Mouse (Mus musculus) intestine, embryonic 14.5 days (tissue): ENCODE measurements at regions not wholly inside any gene's neighbourhood (a gene's known extent, or its start where the extent isn't known, plus 50 kb on each side); places are given as distances from the start of the nearest gene placed in this dataset.
A peak's percentile ranks its signal among the peaks of the same experiment; 100 is the strongest.

Experiments used
- ATAC-seq: fragments of 200-750 bp; cut with Nextera tagmentation; replicated peaks from 2 replicates; pipeline ENCODE4 v1.8.0; 2017; ENCODE audit warnings: low read depth, moderate number of reproducible peaks, moderate TSS enrichment, moderate library complexity; ENCODE audit not compliant: low FRiP score, low TSS enrichment
- DNase-seq: peaks from one replicate; pipeline ENCODE4 v3.0.0-alpha.2; 2018; ENCODE audit warnings: low spot score
- H3K27ac ChIP-seq: fragments of 300-500 bp; sonication (generic); 2 replicates; pipeline ENCODE4 v1.5.1; 2014; ENCODE audit warnings: low read depth, mild to moderate bottlenecking, control low read depth
- H3K27me3 ChIP-seq: fragments of 300-500 bp; sonication (generic); replicated peaks from 2 replicates; pipeline ENCODE4 v1.6.1; 2014; ENCODE audit warnings: low read length, control low read depth; ENCODE audit not compliant: control insufficient read depth, insufficient read depth
- H3K36me3 ChIP-seq: fragments of 300-500 bp; sonication (generic); 2 replicates; pipeline ENCODE4 v1.6.1; 2014; ENCODE audit warnings: low read length, control low read depth; ENCODE audit not compliant: control insufficient read depth, insufficient read depth
- H3K4me1 ChIP-seq: fragments of 300-500 bp; sonication (generic); replicated peaks from 2 replicates; pipeline ENCODE4 v1.6.1; 2014; ENCODE audit warnings: low read length, control low read depth, mixed read lengths; ENCODE audit not compliant: control insufficient read depth, insufficient read depth
- H3K4me2 ChIP-seq: fragments of 300-500 bp; sonication (generic); 2 replicates; pipeline ENCODE4 v1.6.1; 2014; ENCODE audit warnings: low read length
- H3K4me3 ChIP-seq: fragments of 300-500 bp; sonication (generic); 2 replicates; pipeline ENCODE4 v1.5.1; 2014; ENCODE audit warnings: low read depth, low read length, control low read depth, mixed read lengths
- H3K9ac ChIP-seq: fragments of 300-500 bp; sonication (generic); 2 replicates; pipeline ENCODE4 v1.6.1; 2014; ENCODE audit warnings: mild to moderate bottlenecking, low read length
- H3K9me3 ChIP-seq: fragments of 300-500 bp; sonication (generic); 2 replicates; pipeline ENCODE4 v1.6.1; 2016; ENCODE audit warnings: low read length, control low read depth; ENCODE audit not compliant: control insufficient read depth
- WGBS: fragments of 180-500 bp; shearing (Covaris S2); extraction: QIAGEN DNeasy Blood & Tissue Kit; methylation state at CpG from one replicate; pipeline ENCODE4 v1.1.7; 2014; 5-methylcytosine and 5-hydroxymethylcytosine counted together

DNA sequence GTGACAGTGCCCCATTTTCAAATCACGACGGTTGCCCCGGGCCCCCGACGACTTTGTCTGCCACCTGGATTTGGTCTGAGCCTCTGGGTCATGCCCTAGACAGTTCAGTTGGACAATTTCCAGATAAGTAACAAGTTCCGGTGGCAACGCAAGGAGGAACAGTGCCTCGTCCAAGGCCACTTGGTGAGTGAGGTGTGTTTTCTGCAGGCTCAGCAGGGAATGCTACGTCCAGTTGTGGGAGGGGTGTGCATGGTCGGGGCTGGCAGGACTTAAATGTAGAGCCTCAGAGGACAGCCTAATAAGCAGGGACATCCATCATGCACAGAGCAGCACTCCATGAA is 78.7 kb upstream of the Prok2 start:
- DNase-seq (peak; percentile 63), ATAC-seq (0 out of 2 replicates have a peak, but pooled peaks have one; percentile 8)
- Histone ChIP-seq H3K4me3 (no peak overlapping the region), H3K4me2 (peak overlapping the region; percentile 38), H3K36me3 (no peaks in the 10 kb centered on the region), H3K9me3 (peaks cover 6% of the 10 kb centered on the region), H3K4me1 (peaks cover 9% of the 10 kb centered on the region; the same call in 1 of the 2 replicates), H3K27me3 (0 out of 2 replicates have a peak, but pooled peaks cover 3% of the 10 kb centered on the region), H3K27ac (no peak overlapping the region), H3K9ac (no peak overlapping the region)
- WGBS = 16% methylated on average over 10 of the region's 10 CpGs

DNA sequence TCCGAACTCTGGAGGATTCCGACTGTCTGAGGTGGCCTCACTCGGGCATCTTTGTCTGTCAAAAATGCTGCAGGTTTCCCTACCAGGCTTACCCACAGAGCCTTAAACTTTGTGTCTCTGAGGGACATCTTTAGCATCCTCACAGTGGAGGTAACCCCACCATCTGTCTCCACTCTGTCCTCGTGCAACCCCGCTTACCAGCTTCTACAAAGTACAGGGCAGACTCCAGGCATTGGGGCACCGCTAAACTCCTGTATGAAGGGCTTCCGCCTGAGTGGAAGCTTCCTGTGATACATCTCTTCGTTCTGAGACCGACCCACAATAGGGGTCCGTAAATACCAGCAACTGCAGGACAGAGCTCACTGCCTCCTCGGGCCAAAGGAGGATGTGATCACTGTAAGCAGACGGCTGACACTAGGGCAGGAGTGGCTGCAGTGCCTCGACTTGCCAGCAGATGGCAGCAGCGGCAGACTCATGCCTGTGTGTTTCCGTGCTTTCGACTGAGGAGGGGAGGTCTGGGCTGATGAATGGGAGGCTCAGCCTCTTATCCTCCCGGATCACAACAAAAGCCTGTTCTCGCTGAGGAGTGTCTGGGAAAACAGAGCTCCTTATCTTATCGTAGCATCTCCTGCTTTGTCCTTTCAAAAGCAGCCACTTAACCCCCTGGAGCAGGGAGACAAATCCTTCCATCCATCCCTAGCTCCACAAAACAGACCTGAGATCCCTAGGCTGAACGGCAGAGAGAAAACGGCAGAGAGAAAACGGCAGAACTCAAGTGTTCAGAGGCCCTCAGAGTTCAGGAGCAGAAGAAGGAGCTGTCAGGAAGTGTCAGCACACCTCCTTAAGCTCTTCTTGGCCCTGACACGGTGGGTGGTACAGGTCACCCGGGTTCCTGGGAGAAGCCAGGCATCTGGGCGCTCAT is 78.1 kb upstream of the Prok2 start:
- H3K27ac ChIP-seq = no peak overlapping the region
- H3K4me3 ChIP-seq = no peak overlapping the region
- H3K27me3 ChIP-seq = peaks cover 3% of the 10 kb centered on the region; the same call in 1 of the 2 replicates
- no peaks in the 10 kb centered on the region for H3K36me3 ChIP-seq
- WGBS = 19% methylated on average over 25 of the region's 25 CpGs
- ATAC-seq (peak; percentile 86), DNase-seq (peak; percentile 99)
- H3K9me3 ChIP-seq = peaks cover 6% of the 10 kb centered on the region
- H3K4me1 ChIP-seq = peaks cover 9% of the 10 kb centered on the region; the same call in 1 of the 2 replicates
- H3K9ac ChIP-seq = no peak overlapping the region
- peak overlapping the region; percentile 38 for H3K4me2 ChIP-seq

- no peak for DNase-seq
- no peak for ATAC-seq
Observed at GRCm38 (mm10) chr6:99800919-99801318, 74.7 kb upstream of the Prok2 start.

DNA sequence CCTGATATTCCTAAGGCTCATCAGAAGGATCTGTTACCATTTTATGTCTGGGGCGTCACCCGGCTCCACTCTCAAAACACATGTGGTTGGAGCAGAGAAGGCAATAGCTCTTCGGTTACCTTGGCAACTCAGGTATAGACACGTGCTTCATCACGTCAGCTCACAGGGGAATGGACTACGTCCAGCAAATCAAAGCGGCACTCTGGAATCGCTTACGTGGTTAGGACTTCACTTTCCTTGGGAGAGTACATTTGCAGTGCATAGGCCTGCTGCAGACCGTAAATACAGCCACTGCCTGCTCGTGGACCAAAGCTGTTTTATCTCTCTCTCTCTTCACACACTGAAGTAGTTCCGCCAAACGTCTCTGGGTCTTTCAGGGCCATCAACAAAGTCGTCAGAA is 74.1 kb upstream of the Prok2 start:
- no peak overlapping the region for H3K4me2 ChIP-seq

More at GRCm38 (mm10) chr6:99800919-99801318, 74.7 kb upstream of the Prok2 start:
- no peaks in the 10 kb centered on the region for H3K36me3 ChIP-seq
- no peak overlapping the region for H3K4me3 ChIP-seq
- H3K4me1 ChIP-seq = peaks cover 9% of the 10 kb centered on the region; the same call in 1 of the 2 replicates
- H3K9ac ChIP-seq = no peak overlapping the region
- no peaks in the 10 kb centered on the region for H3K9me3 ChIP-seq
- H3K4me2 ChIP-seq = no peak overlapping the region
- 74% methylated on average over 6 of the region's 6 CpGs for WGBS
- no peak overlapping the region for H3K27ac ChIP-seq
- H3K27me3 ChIP-seq = peaks cover 3% of the 10 kb centered on the region; the same call in 1 of the 2 replicates

GRCm38 (mm10) chr6:99796390-99796789 is 70.2 kb upstream of the Prok2 start:
- ATAC-seq (no peak), DNase-seq (no peak)
- no peak overlapping the region for H3K4me2 ChIP-seq
- no peak overlapping the region for H3K27ac ChIP-seq
- WGBS = 92% methylated on average over 12 of the region's 12 CpGs
- no peaks in the 10 kb centered on the region; the same call in 1 of the 2 replicates for H3K27me3 ChIP-seq
- peaks cover 4% of the 10 kb centered on the region; the same call in 1 of the 2 replicates for H3K4me1 ChIP-seq
- H3K9ac ChIP-seq = no peak overlapping the region
- no peaks in the 10 kb centered on the region for H3K9me3 ChIP-seq
- no peak overlapping the region for H3K4me3 ChIP-seq
- H3K36me3 ChIP-seq = no peaks in the 10 kb centered on the region

More for the DNA sequence above, 74.1 kb upstream of the Prok2 start:
- WGBS = 30% methylated on average over 14 of the region's 14 CpGs
- Histone ChIP-seq H3K4me3 (no peak overlapping the region), H3K27ac (no peak overlapping the region), H3K9ac (no peak overlapping the region), H3K4me1 (peaks cover 9% of the 10 kb centered on the region; the same call in 1 of the 2 replicates), H3K36me3 (no peaks in the 10 kb centered on the region), H3K9me3 (no peaks in the 10 kb centered on the region), H3K27me3 (peaks cover 3% of the 10 kb centered on the region; the same call in 1 of the 2 replicates)
- DNase-seq = peak; percentile 59
- no peak for ATAC-seq

DNA sequence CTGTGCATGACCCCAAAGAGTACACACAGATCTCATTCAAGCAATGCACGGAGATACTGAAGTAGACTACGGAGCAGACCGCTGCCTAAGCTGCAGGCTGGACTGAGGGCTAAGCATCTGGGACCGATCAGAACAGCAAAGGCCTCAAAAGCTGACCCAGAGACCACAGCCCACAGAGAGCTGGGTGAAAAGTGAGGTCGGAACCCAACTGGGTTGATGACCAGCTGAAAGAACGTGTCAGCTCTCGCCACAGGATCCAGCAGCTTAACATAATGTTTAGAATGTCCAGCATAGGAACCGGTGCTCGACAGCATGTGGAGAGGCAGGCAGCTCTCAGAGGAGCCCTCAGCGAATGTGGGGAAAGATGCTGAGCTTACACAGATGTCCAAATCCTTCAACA is 67.4 kb upstream of the Prok2 start:
- Histone ChIP-seq H3K4me3 (no peak overlapping the region), H3K4me2 (no peak overlapping the region), H3K9me3 (no peaks in the 10 kb centered on the region), H3K27me3 (no peaks in the 10 kb centered on the region), H3K36me3 (no peaks in the 10 kb centered on the region), H3K9ac (no peak overlapping the region), H3K27ac (no peak overlapping the region), H3K4me1 (no peaks in the 10 kb centered on the region)
- ATAC-seq = no peak
- WGBS = 73% methylated on average over 10 of the region's 10 CpGs
- DNase-seq = no peak

DNA sequence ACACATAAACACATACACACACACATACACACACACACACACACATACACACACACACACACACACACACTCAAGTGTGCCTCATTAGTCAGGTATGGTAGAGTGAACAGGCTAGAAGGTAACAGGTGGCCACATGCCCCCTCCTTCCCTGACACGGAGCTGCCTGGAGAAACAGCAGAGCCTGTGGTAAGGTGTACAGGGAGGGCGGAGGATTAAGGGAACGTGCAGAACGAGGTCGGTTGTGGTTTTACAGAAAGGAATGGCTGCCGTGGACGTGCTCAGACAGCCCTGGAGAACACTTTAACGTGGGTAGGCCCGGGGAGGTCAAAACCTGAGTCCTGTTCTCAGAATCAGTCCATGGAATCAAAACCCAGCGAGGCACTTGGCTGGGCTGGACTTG is 66.2 kb upstream of the Prok2 start:
- H3K9me3 ChIP-seq = no peaks in the 10 kb centered on the region
- no peaks in the 10 kb centered on the region for H3K36me3 ChIP-seq
- no peaks in the 10 kb centered on the region for H3K27me3 ChIP-seq
- ATAC-seq (no peak), DNase-seq (no peak)
- no peak overlapping the region for H3K9ac ChIP-seq
- no peak overlapping the region for H3K27ac ChIP-seq
- no peak overlapping the region for H3K4me2 ChIP-seq
- H3K4me1 ChIP-seq = no peaks in the 10 kb centered on the region
- 72% methylated on average over 10 of the region's 10 CpGs for WGBS
- H3K4me3 ChIP-seq = no peak overlapping the region

GRCm38 (mm10) chr6:99786977-99787376 is 60.8 kb upstream of the Prok2 start:
- Histone ChIP-seq H3K4me1 (no peaks in the 10 kb centered on the region), H3K9me3 (no peaks in the 10 kb centered on the region), H3K4me2 (no peak overlapping the region), H3K9ac (no peak overlapping the region), H3K27ac (no peak overlapping the region), H3K27me3 (no peaks in the 10 kb centered on the region), H3K4me3 (no peak overlapping the region), H3K36me3 (no peaks in the 10 kb centered on the region)
- 69% methylated on average over 7 of the region's 7 CpGs for WGBS
- no peak for ATAC-seq
- DNase-seq = no peak
